Mouse (Mus musculus) liver, embryonic 14.5 days (tissue): ENCODE data around the gene Slc44a5.

Source experiments
- CTCF ChIP-seq: IDR thresholded peaks from 2 replicates; pipeline ENCODE4 v1.5.1; 2016; ENCODE audit warnings: antibody characterized with exemption, low read depth, control low read depth
- EP300 ChIP-seq: IDR thresholded peaks from 2 replicates; pipeline ENCODE4 v1.6.1; 2016; ENCODE audit warnings: antibody characterized with exemption, low read depth

DNA sequence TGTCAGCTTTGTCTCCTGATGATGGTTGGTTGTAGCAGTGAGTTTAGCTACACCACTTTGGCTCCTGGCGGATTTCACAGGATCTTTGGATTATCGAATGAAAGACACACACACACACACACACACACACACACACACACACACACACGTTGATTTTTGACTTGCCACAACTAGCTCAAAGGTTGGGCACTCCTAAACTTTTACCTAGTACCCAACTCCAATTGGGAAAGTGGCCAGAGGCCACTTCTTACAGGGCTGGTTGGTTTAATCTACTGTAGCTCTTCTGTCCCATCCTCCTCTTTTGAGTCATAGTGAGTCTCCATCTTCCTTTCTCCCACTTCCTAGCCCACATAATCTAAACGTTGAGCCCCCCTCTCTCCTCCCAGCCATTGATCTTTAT, 26.0 kb upstream of the Slc44a5 start:
- TF ChIP-seq EP300 (no peak), CTCF (no peak)
